Mouse (Mus musculus) CD4-positive naive resting alpha-beta T cell, adult 57 days (primary cell): Measurements from ENCODE around the gene Hspb2. TPM values are rescaled to one million over a fixed set of nuclear protein-coding genes. Genes with fewer than 3 reads are reported as not detected.

Experiments used
- total RNA-seq: library from RNA; stranded (reverse); gene quantifications from one replicate; pipeline ENCODE4 v1.2.4, GENCODE M21; 2023

Gene Hspb2
- total RNA-seq, result not detected

GRCm38 (mm10) chr9:50752054-50752602 lies at the start of gene Hspb2:
Gene Hspb2, minus strand, starts transcription at chr9:50752354.

GRCm38 (mm10) chr9:50774991-50775612 lies 22.9 kb upstream of the Hspb2 start, which contains the start of the genes Alg9 and 1110032A03Rik:
Gene Alg9, plus strand, starts transcription at chr9:50775019.
Gene 1110032A03Rik, minus strand, starts transcription at chr9:50775520.

GRCm38 (mm10) chr9:50768107-50769002 lies 16.2 kb upstream of the Hspb2 start, which contains the start of gene Fdxacb1:
Gene Fdxacb1, plus strand, starts transcription at chr9:50768236.

DNA sequence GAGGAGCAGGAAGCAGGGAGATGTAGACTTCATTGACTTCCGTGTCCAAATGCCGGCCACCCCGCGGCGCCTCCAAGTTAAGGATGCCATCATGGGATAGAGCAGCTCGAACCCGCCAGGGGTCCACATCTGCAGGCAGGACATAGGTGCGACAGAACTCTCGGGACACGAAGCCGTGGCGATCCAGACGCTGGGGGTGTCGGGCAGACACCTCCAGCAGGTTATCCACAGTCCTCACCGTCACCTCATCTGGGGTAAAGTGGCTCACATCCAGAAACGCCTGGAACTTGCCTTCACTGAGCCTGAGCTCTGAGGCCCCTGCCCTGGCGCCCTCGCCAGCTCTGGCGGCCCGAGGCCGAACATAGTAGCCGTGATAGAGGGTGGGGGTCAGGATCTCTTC lies 831 bp downstream of the Hspb2 start, which contains the start of gene Cryab:
Gene Cryab (plus strand): TSS at position 3 of the 400 bp plus-strand sequence.

DNA sequence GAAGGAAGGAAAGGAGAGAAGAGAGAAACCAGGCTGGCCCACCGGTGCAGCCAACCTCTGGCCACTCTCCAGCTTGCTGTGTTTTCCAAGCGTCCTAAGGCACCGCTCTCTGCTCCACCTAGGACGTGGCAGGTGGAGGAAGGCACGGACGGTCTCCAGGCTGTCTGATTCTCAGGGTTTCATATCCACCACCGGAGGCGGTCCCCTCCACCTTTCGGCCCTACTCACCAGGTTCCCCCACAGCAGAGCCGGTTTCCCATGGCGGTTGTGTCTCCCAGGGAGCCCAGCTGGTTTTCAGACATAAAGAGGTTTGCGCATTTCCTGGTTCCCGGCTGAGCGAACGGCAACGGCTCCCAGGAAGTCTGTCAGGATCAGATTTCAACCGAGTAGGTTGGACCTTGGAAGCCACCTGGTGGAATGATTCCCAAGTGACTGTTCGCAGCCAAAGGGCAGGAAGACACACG lies 5.9 kb downstream of the Hspb2 start, which contains the start of gene 2310030G06Rik:
Gene 2310030G06Rik (minus strand): TSS at position 323 of the 464 bp plus-strand sequence.

DNA sequence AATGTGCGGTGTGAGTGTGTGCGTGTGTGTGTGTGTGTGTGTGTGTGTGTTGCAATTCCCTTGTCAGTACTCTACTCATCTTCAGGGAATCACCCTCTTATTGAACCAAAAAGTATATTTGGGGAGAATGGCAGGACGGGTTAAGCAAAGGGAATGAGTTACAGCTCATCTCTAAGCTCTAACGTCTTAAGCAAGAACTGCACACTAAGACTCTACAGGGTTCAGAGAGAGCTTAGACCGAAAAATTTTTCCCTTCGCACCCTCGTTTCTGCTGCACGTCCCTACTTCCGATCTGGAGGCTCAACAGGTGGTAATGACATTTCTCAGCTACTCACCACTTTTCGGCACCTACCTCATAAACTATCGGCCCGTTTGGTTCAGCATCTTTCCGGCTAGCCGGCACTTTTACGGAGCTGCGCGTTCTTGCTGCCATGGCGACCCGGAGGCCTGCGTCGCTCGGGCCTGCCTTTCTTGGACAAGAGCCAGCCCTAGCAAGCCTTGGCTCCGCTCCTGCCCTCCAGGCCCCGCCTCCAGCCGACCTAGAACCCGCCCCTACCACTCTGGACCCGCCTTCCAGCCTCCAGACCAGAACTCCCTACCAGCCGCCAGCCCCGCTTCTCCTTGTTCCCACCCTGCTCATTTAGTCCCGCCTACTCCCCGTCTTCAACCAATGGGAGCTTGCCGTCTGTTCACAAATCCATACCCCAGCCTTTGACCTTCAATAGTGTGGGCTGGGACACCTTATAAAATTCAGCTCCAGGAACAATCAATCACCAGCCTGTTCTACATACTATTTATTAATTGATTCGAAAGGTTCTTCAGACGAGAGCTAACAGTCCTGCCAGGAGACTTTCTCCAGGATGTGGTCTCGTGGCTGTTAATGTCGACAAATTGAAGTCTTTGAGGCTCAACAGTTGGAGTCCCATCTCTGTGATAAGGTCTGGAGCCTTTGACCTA lies 13.0 kb downstream of the Hspb2 start, which contains the start of gene Dixdc1:
Gene Dixdc1 (minus strand): TSS at position 604 of the 957 bp plus-strand sequence.

Other genes starting within 250 kb of the Hspb2 start
- 49.0 TPM for gene Pts, start 223.6 kb downstream of the Hspb2 start, total RNA-seq
- 1.5 TPM for gene Il18, start 197.5 kb downstream of the Hspb2 start, total RNA-seq
- gene Bco2, start 197.2 kb downstream of the Hspb2 start, total RNA-seq, result 0.44 TPM
- gene Tex12, start 191.0 kb downstream of the Hspb2 start, total RNA-seq, result not detected
- 57.6 TPM for gene Sdhd, start 148.5 kb downstream of the Hspb2 start, total RNA-seq
- gene Timm8b, start 148.4 kb downstream of the Hspb2 start, total RNA-seq, result 45.3 TPM
- gene Pih1d2, start 135.0 kb downstream of the Hspb2 start, total RNA-seq, result 0.62 TPM
- 28.4 TPM for gene Nkapd1, start 134.9 kb downstream of the Hspb2 start, total RNA-seq
- 26.2 TPM for gene Dlat, start 92.6 kb downstream of the Hspb2 start, total RNA-seq
- gene Dixdc1, start 12.8 kb downstream of the Hspb2 start, total RNA-seq, result not detected
- gene 2310030G06Rik, start 5.8 kb downstream of the Hspb2 start, total RNA-seq, result not detected
- gene Cryab, start 1.0 kb downstream of the Hspb2 start, total RNA-seq, result 2.2 TPM
- 5.1 TPM for gene Fdxacb1, start 15.9 kb upstream of the Hspb2 start, total RNA-seq
- 15.9 TPM for gene Alg9, start 22.7 kb upstream of the Hspb2 start, total RNA-seq
- gene 1110032A03Rik, start 23.2 kb upstream of the Hspb2 start, total RNA-seq, result 14.8 TPM
- gene Ppp2r1b, start 92.9 kb upstream of the Hspb2 start, total RNA-seq, result 64.2 TPM